Mouse (Mus musculus): ENCODE data around the gene Gm10570.

The Gm10570 gene

DNA sequence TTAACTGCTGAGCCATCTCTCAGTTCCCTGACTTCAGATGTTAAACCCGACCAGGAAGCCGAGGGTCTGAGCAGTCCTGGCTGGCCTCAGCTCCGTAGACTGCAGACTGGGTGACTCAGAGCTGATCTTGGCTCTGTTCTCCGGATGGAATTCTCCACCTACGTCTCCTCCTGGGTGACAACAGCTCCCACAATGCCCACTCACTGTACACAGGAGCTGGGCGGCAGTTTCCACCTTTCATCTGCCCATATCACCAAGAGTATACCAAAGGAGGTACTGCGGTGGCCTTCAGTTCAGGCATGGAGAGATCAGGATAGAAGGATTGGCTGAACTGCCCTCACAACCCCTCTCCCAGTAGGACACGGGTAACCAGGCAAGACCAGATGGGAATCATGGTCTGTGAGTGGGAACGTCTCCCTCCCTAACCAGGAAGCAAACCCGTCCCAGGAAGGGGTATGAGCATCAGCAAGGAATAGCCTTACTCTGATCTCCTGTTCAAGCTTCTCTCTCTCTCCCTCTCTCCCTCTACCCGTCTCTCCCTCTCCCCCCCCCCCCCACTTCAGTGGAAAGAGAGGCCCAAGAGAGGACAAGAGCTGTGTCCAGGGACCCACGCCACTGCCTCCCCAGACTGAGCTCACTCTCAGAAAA, 34.7 kb downstream of the Gm10570 start:
- DNase-seq (ENCODE audit: low read depth) = peak; percentile 48

DNA sequence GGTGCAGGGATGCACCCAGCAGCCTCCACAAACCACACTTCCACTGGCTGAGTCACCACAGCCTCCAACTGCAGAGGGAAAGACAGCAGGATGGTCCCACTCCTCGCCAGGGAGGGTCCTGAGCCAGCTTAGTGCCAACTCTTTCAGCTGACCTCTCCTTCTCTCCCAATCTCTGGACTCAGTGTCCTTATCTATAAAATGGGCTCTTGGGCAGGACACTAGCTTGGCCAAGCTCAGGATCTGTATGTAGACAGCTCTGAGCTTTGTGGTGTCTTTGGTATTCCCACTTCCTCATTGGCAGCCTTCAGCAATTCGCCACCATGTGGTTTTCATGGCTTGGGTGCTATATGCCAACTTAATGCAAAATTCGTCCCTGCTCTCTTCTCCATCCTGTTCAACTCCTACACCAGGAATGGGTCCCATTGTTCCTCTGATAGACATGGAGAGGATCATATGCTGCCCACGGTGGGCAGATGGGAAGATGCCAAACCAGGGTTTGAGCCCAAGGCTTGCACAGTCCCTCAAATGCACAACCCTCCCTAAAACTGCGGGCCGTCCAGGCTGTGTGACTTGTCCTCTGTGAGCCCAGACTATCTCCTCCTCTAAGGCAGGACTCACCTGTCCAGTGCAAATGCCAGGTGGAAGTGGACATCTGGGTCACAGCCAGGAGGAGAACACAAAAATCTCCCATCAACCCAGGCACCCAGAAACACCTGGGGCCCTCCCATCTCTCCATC, 37.7 kb downstream of the Gm10570 start:
- DNase-seq (ENCODE audit: low read depth) = peak; percentile 59

DNA sequence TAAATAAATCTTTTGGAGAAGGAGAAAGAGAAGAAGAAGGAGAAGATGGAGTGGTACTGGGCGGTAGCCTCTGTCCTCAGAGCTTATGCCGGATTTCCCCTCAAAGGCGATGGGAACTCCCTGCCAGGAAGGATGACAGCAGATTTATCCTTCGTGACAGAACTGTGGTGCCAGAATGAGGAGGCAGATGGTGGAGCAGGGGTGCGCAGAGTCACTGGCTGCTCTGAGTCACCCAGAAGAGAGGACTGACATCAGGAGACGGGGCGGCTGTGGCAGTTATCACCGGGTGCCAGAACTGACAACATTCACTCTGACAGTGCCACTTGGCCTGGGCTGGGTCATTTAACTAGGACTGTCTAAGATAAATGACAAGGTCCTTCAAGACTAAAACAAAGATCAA, 38.4 kb downstream of the Gm10570 start:
- peak; percentile 81 for DNase-seq (ENCODE audit: low read depth)

DNA sequence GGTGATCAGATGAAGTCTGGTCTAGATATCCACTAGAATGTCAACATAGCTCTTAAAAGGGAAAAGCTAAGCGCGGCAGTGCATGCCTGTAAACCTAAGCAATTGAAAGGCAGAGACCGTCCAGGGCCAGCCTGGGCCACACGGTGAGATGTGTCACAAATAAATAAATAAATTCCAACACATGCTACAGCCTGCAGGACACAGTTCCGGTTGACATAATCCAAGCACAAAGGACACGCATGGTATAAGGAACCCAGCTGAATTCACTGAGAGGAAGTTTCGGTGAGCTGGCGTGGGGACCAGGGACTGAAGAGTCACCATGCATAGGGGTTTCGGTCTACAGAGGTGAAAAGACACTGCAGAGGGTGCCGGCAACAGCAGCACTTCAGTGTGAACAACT, 39.7 kb downstream of the Gm10570 start:
- no peak for DNase-seq (ENCODE audit: low read depth)

DNA sequence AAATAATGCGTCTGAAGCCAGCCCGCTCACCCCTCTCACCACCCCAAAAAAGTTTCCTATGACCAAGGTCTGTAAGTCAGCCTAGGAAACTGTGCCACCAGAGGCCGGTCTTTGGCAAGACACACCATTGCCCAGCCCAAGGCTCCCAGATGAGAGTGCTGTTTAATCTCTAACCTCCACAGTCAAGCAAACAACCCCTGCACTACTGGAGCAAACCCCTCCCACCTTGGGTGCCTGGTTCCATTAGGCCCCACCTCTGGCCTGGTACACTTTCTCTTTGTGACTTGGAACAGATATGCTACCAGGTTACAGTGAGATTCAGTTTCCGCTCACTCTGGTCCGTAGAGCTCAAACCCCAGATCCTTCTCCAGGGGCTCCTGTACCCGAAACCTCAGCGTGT, 41.4 kb downstream of the Gm10570 start:
- DNase-seq (ENCODE audit: low read depth) = no peak

DNA sequence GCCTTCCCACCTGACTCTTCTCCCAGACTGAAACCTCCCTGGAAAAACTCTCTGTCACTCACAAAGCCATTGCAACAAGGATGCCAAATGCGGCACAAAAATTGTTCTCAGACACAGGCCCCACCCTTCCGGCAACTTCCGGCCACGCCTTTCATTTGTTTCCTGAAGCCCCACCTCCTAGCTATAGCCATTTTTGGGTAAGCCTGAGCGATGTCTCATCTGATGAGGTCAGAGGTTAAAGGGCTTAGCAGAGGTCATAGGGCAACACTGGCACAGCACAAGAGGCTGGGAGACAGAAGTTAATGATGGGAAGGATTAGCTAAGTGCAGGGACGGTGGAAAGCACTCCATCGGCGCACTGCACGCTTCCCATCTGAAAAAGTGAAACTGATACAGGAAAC, 41.9 kb downstream of the Gm10570 start:
- peak; percentile 80 for DNase-seq (ENCODE audit: low read depth)

DNA sequence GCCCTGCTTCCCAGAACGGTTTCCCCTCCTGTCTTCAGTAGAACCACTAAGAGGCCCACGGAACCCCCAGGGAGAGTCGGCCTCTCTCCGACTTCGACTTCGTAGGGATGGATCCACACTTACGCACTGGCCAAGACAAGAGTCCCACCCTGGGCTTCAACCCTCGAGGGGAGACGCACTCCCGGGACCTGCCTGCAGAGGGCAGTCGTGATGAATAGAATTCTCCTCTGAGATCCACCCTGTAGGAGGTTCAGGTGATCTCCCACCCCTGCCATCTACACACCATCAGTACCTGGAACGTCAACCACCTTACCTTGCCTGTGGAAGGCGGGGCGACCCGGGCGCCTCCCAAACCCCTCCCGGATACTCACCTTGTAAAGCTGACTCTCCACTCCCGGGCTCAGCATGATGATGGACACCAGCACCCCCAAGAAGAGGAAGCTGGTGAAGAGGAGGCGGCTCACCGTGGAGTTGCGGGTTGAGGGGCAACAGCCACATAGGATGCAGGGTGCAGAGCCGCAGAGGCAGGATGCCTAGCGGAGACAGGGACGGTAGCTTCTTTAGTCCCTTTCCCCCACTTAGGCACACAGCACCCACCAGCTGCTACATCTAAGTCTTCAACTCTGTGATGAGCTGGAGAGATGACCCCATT, 43.6 kb downstream of the Gm10570 start:
- DNase-seq (ENCODE audit: low read depth) = peak; percentile 50

DNA sequence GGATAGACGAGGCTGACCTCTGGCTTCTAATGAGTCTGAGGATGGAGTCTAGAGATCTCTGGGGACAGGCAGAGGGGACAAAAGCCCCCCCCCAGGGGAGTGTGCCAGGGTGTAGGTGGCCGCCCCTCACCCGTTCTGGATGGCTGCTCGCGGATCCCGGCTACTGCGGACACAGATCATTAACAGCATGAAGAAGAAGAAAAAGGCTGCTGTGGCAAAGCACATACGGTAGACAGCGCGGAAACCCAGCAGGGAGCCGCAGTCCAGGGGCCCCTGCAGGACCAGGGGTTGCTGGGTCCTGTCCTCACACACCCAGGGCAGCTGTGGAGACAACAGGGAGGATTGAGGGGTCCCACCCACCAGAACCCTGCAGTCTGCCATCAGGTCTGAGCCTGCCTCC, 44.3 kb downstream of the Gm10570 start:
- no peak for DNase-seq (ENCODE audit: low read depth)

DNA sequence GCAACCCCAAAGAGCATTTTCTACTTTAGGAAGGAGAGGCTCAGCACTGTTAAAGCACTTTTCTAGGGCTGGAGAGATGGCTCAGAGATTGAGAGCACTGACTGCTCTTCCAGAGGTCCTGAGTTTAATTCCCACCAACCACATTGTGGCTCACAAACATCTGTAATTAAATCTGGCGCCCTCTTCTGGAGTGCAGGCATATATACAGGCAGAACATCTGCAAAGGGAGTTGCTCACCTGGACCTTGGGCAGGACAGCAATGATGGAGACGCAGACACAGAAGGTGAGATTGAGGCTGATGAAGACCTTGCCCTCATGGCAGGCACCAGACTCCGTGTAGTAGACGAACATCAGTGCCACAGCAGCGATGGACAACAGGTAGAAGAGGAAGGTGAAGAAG, 48.1 kb downstream of the Gm10570 start:
- peak; percentile 30 for DNase-seq (ENCODE audit: low read depth)

All from 416B (cell line).